Mouse (Mus musculus) heart, postnatal 0 days (tissue): ENCODE measurements around the gene Hoxa13.

Experiments
- CTCF ChIP-seq: IDR thresholded peaks from 2 replicates; pipeline ENCODE4 v1.5.1; 2016; ENCODE audit warnings: antibody characterized with exemption, control low read depth, low read depth
- EP300 ChIP-seq: IDR thresholded peaks from 2 replicates; pipeline ENCODE4 v1.6.1; 2016; ENCODE audit warnings: antibody characterized with exemption, low read depth

- no peak for TF ChIP-seq CTCF
- no peak for TF ChIP-seq EP300
These were observed 43.8 kb downstream of the Hoxa13 start for GRCm38 (mm10) chr6:52216691-52217458.
